Mouse (Mus musculus): ENCODE results near the gene Hpn.

Gene Hpn

DNA sequence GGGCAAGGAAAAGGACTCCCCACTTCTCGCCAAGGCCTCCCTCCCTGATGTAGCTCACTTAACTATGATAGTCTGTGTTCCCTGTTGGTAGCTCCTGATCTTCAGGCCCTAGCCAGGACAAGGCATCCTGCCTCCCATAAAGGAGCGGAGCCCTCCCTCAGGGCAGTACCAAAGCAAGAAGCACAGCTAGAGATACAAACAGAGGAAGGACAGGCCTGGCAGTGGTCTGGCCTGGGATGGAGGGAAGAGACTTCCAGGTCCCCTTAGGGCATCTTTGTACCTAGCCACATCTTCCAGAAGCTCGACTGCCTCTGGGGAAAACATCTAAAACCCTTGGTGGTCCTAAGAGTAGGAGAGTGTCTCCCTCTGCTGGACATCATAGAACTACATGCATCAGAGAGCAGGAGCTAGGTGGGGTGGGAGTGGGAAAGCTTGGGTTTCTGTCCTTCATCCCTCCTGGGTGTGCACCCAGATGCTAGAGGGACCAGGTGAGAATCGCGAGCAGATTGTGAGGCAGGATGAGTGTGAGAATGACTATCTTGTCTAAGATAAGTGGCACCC is 37.1 kb downstream of the Hpn start:
- no peak for DNase-seq

DNA sequence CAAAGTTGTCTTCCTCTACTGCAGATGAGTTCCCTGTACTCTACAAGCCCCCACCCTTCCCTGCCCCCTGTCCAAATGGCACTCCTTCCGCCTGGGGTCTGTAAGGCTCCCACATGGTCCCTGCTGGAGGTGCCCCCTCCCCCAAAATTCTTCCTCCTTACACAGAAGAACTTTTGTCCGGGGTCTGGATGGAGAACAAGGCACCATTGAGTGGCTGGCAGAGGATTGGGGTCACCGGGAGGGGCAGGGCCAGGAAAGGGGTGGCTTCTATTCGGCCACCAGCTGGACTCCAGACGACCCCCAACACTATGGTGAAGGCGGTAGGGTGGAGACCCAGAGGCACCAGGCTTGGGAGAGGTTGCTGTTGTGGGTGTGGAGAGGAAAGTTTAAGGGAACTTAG is 37.6 kb downstream of the Hpn start:
- DNase-seq, result no peak

DNA sequence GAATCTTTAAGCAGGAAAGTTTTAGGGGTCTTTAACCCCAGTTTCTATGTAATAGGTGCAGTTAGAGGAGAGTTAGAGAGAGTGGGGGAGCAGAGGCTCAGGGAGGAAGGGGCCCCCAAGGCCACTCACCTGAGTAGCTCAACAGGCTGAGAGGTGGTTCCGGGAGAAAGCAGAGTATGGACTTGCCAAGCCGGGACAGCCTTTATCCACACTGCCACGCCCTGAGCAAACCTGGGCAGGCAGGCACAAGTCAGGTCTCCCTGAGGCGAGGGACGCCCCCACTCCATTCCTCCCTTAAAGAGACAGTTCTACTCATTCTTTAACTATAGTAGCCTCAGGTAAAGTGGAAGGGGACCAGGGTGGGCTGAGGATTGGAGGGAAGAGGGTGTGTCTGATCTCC is 38.6 kb downstream of the Hpn start, which contains the start of gene Fxyd3:
TSS of gene Fxyd3 (minus strand) at position 213 of the 400 bp plus-strand sequence.
- no peak for DNase-seq

- no peak for DNase-seq
Observed at GRCm38 (mm10) chr7:31074713-31075069, 40.4 kb downstream of the Hpn start.

DNA sequence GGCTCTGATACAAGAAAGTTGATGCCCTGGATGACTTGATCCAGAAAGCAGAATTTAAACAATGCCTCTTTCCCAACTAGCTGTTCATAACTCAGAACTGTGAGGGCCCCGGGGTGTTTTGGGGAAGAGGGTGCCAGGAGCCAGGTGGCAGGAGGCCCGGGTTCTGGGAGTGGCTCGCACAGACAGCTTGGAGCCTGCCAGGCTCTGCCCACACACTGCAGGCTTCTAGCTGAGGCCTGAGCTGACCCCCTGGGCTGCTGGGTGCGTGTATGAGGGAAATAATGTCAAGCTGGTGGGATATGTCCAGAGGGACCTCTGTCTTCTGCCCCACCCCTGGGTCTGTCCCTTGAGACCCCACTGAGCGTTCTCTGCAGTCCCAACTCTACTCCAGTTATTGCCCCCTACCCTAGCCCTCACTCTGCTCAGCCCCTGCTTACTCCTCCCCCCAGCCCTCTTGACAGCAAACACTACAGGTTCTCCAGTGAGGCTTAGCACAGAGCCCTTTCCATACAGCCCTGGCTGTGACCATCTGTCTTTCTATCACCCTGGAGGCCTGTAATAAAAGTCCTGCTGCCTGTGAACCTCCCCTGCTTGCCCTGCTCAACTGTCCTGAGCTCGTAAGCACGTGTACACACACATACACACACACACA is 40.9 kb downstream of the Hpn start:
- DNase-seq, result no peak

DNA sequence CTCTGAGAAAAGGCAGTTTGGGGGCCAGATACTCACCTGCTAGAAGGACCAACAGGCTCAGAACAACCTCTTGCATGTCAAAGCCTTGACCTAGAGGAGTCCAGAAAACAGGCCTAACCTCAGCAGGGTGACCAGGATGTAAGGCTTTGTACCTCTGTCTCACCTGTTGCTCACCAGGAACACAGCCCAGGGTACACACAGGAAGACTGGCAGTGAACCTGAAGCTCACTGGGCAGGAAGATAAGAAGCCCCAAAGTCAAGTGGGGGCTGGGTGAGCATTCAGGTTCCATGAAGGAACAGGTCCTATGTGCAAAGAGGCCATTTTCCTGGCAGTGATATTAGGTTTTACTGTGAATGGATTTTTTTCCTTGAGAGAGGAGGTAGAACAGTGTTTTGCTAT is 41.5 kb downstream of the Hpn start:
- no peak for DNase-seq

DNA sequence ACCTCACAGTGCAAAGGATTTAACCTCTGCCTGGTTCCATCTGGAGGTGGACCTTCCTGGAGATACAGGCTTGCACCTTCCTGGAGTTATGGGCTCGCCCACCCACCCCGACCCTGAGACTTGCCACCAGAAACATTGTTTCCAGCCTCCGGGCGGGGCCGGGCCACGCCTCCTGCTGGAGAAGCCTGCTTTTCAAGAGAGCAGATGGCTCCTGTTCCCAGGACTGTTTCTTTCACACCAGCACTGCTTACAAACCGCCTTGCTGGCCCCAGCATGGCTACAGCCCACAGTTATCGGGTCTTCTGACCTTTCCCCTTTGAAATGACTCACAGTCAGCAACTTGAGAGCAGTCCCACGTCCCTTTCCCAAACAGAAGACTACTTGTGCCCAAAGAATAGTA is 42.8 kb downstream of the Hpn start:
- DNase-seq, result no peak

DNA sequence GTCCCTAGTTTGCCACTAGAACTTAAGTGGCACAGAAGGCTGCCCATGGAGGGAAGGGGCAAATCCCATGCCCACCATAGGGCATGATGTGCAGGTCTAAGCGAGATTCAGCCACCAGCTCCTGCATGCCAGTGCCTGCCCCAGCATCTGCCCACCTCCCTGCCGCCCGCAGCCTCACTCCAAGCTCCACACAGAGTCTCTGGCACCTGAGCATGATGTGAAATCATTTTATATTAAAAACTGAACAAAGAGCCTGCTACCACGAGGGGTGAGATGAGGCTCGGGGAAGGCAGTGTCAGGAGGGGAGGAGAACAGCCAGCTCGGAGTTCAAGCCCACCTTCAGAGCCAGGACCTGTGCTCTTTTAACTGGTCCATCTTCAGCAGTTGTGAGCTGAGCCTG is 44.8 kb downstream of the Hpn start:
- DNase-seq, result no peak

DNA sequence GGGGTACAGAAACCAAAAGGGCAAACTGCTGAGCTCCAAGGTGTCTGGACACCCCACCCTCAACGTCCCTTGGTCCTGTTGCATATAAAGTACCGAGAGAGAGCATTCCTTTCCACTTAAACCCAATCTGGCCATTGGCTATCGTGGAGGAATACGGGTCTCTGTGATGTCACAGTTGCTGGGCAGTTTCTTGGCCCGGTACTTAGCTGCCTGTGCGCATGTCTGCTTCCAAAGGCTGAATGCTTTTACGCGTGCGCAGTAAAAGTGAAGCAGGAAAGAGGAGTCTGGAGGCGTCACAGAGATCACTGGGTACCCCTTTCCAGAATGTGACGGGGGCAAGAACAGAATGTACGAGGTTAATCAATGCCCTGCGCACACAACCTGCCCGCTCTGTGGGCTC is 45.6 kb downstream of the Hpn start:
- DNase-seq, result no peak

DNA sequence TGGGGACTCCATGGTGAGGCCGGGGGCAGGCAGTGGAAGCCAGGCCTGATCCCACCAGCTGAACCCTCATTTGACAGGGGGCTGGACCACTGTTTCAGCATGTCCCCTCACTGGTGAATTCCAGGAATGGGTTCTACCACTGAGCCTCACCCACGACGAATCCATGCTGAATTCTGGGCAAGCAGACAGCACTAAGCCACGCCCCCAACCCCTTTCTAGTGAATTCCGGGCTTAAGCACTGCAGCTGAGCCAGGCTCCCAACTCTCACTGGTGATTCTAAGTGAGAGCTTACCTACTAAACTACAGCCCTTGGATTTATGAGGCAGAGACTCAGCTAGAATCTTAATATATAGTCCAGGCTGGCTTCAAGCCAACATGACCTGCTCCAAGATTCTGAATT is 47.3 kb downstream of the Hpn start:
- DNase-seq, result no peak

DNA sequence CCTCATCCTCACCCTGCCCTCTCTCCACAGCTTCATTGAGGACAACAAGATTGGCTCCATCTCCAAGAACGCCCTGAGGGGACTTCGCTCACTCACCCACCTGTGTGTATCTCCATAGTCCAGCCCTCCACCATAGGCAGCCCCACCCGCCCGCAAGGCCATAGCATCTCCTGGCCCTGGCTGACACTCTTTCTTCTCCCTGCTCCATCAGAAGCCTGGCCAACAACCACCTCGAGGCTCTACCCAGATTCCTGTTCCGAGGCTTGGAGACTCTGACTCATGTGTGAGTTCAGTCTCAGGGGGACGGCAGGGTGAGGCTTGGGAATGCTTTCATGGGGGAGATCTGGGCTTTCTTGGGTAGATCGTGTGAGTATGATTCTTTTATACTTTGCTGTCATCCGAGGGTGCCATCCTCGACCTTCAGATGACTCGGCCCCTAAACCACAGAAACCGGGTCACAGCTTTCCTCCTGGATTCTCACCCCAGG is 52.0 kb downstream of the Hpn start:
- DNase-seq, result no peak

GRCm38 (mm10) chr7:31060621-31061010 is 54.5 kb downstream of the Hpn start:
- DNase-seq, result no peak

DNA sequence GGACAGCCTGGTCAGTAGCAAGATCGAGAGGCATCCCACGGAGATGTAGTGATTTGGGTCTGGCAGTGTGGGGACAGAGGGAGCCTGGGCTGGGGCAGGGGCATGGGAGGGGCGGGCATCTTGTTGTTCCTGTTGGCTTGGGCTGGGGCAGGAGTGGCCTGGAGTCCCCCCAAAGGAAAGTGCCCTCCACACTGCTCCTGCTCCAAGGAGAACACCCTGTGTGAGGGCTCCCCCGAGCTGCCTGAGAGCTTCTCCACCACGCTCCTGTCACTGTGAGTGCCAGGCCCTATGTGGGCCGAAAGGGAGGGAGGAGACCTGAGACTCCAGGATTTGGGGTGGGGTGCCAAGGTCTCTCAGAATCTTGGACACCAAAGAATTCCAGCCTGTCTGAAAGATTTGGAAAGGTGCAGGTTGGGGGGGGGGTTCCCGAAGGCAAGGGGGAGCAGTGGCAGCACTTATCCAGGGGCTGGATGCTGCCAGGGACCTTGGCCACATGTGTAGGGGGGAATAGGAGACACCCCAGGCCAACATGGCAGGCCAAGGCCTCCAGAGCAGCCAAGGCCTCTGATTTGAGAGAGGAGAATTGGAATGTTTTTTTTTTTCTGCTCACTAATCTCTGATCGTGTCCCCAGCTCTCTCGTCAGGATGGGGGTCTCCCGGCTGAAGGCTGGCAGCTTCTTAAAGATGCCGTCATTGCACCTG is 55.0 kb downstream of the Hpn start:
- no peak for DNase-seq

- peak; percentile 83 for DNase-seq
Observed at GRCm38 (mm10) chr7:31059108-31059507, 56.0 kb downstream of the Hpn start, which contains the start of gene Lgi4. TSS of gene Lgi4 (plus strand) at chr7:31059342.

DNA sequence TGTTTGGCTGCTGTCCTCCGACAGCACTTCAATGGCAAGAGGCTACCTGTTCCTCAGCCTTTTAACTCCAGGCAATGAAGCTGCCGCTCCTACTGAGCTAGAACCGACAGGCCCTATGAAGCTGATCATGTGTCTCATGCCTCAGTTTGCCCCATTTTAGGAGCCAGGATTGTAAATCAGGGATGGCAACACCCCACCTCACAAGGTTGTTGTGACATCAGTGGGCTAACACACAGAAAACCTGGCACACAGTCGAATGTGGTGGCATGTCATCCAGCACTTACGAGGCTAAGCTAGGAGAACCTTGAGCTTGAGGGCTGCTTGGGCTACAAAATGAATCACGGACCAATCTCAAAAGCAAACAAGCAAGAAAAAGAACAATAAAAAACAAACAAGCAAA is 56.9 kb downstream of the Hpn start:
- no peak for DNase-seq

DNA sequence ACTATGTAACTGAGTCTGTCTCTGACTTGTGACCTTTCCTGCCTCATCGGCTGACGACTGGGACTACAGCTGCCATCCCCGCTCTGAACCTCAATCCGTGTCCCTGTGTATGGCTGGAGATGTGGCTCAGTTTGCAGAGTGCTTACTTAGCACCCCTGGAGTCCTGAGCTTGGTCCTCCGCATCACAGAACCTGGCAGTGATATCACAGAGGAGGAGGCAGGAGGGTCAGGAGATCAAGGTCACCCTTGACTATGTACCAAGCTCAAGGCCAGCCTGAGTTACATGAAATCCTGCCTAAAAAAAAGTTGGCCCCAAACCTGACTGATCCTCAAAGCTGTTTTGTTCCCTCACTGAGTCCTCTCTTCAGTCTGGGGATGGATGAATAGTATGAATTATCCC is 57.4 kb downstream of the Hpn start:
- no peak for DNase-seq

- DNase-seq, result no peak
Observed at GRCm38 (mm10) chr7:31057071-31057470, 58.0 kb downstream of the Hpn start, which contains the start of gene Fxyd1. TSS of gene Fxyd1 (minus strand) at chr7:31057199.

GRCm38 (mm10) chr7:31056448-31056847 is 58.6 kb downstream of the Hpn start:
- no peak for DNase-seq

- peak; percentile 57 for DNase-seq
Observed at GRCm38 (mm10) chr7:31055883-31056282, 59.2 kb downstream of the Hpn start.

DNA sequence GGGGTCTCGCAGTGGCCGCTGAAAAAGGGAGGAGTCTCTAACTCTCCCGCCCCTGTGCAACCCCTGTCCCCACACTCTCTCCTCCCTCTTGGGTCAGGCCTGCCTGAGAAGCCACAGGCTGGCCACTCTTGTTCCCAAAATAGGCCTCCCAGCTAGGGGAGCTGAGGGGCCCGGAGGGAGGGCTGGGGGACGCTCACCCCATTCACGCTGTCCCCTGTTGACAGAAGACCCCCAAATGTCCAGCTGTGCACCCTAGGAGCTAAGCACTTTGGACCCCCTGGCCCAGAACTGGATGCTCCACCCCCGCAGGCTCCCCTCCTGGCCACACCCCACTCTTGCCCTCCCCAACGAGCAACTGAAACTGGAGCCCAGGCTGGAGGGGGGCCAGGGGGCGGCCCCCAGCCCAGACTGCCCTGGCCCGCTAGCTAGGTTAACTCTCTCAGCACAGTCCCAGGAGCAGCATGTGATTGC is 59.7 kb downstream of the Hpn start:
- DNase-seq, result peak; percentile 55

- no peak for DNase-seq
Observed at GRCm38 (mm10) chr7:31054661-31055320, 60.3 kb downstream of the Hpn start.

DNA sequence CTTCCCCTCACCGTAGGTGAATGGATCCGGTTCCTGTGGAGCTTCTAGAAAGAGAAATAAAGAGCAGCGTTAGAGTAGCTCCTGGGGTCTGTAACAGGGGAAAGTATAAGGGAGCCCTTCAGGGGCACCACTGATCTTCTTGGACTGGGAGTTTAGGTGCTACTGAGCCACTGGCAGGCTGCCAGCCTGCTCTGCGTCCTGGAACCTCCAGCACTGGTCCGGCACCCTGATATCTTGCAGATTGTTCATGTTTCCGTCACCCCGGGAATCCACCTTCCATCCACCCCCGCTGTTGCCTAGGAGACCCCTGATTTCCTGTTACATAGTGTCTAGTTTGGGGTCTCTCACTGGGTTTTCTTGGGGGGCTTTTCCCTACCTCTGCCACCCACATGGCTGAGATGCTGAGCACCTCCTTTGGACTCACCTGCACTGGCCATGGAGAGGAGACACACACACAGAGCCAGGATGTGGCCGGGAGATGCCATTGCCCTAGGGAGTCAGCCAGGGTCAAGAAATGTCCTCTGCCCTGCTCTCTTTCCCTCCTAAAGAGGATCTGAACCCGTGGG is 61.1 kb downstream of the Hpn start:
- DNase-seq, result no peak
